Mouse (Mus musculus) bone marrow macrophage, adult 2 months (primary cell): ENCODE data around the gene Slc4a4.

Experiments used
- CTCF ChIP-seq: IDR thresholded peaks from 2 replicates; pipeline ENCODE4 v1.5.1; 2012; ENCODE audit warnings: low read depth, mild to moderate bottlenecking, low read length, moderate library complexity
- POLR2A ChIP-seq: IDR thresholded peaks from 2 replicates; pipeline ENCODE4 v1.6.1; 2012; ENCODE audit warnings: mild to moderate bottlenecking, low read depth, low read length, borderline replicate concordance

DNA sequence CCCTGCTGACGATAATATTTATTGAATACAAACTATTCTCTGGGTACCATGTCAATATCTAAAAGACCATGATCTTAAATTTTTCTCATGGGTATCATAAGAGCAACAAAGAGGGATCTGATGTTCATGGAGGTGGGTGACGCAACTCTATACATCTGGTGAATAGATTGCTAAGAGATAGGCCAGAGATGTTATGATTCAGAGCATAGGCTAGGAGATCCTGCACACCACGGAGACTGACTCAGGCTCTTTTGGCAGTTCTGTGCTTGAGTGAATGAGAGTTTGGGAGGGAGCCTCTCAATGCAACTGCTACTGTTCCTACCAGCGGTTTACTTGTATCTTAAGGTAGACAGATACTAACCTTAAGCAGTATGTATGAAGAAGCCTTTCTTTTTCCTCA lies 79.9 kb downstream of the Slc4a4 start:
- no peak for TF ChIP-seq CTCF
- TF ChIP-seq POLR2A: no peak
